Mouse (Mus musculus) embryo, embryonic 9.5 days (tissue): Measurements from ENCODE around the gene Olfr506.
"Not testable (repeated sequence)": the region's sequence is repeated elsewhere in the genome, so short reads cannot be mapped to it uniquely, and the experiment has no call there.

Experiments
- DNase-seq: peaks from one replicate; pipeline ENCODE4 v3.0.0-alpha.2; 2017; ENCODE audit errors: extremely low spot score

The Olfr506 gene

DNA sequence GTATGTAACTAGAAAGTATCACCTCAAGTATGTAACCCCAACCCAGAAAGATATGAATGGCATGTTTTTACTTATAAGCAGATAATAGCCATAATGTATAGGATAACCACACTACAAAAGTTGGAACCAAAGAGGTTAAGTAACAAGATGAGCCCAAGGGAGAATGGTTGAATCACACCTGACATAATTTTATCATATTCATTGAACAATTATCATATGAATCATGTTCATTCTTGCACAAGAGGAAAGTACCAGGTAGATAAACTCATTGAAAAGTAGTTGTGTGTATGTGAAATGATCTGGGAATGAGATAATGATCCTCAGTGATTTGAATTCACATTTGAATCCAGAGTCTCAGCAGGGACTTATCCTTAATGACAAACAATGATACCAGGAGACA, at the start of gene Olfr506:
TSS of gene Olfr506 (plus strand) at position 301 of the 400 bp plus-strand sequence.
- DNase-seq: no peak

DNA sequence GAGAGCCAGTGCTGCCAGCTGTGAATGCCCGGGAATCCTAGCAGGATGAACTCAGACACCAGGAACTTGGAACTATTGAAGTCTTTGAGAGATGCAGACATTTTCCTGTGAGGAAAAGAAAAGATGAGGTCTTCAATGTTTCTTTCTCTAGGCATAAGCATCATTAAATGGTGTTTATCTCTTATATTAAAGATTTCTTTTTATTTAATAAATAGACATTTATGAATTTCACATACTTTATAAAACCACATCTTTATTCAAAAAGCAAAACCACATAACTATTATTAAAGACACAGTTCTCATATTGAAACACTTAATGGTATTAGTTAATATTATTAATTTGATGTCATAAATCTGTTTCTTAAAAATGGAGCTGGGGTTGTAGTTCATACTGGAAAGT, 44.9 kb upstream of the Olfr506 start, which contains the start of gene Olfr504:
TSS of gene Olfr504 (minus strand) at position 101 of the 400 bp plus-strand sequence.
- no peak for DNase-seq

DNA sequence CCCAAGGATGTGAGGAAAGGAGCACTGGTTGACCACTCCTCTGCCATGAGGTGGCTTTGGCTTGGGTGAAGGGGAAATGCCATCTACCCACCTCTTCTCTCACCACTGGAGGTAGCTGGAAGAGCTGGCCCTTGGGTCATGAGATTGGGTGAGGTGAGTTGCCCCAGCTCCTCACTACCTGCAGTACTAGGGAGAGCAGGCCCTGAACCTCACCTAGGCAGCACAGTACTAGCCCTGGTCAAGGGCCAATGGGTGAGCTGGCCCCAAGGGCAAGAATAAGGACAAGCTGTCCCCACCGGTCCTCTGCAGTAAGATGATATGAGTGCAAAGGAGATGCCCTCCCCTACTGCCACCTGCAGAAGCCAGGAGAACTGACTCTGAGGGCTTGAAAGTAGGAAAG, 20.8 kb upstream of the Olfr506 start:
- no peak for DNase-seq

DNA sequence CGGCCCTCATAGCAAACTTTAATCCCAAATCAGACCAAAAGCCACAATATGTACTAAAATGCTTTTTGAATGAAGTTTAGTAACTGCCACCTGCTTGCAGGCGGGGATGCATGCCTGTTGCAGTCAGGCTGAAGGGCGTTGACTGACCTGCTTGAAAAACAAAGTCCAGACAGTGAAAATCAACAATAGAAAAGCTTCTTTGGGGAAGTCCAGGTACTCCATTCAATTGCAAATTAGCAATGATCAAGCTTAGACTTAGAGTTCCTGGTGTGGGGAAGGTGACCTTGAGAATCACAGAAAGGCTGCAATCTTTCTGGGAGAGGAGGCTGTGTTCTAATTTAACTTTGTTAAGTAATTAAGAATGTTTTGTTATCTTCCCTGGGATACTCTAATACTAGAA, 8.7 kb upstream of the Olfr506 start:
- DNase-seq: not testable (repeated sequence)

DNA sequence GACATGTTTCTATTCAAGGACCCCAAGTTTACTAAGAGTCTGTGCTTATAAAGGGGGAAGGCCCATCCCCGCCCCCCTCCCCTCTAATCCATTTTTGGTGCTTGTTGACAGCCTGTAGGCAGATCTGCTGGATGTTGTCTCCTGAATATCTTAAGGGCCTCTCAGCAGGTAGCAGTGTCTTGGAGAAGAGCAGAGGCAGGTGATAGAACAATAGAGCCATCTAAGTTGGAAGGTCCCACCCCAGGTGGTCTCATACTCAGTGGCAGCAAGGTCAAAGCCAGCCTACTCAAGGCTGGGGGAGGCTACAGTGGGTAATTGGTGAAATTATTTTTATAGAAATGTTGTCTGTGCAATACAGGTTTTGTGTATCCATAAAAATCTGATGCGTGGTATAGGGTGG, 3.5 kb downstream of the Olfr506 start:
- no peak for DNase-seq

DNA sequence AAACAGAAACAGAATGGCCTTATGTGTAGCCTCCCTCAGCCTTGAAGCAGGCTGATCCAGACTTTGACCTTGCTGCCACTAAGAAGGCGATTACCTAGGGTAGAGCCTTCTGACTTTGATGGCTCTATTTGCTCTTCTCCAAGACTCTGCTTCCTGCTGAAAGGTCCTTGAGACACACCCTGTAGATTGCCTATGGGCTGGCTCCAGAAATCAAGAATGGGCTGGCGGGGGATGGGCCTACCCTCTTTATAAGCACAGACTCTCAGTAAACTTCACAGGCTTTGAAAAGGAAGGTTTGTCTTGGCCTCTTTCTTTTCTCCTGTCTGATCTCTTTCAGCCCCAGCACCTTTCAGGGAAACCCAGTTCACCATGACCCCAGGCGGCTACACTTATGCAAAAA, 6.2 kb downstream of the Olfr506 start:
- DNase-seq: not testable (repeated sequence)

DNA sequence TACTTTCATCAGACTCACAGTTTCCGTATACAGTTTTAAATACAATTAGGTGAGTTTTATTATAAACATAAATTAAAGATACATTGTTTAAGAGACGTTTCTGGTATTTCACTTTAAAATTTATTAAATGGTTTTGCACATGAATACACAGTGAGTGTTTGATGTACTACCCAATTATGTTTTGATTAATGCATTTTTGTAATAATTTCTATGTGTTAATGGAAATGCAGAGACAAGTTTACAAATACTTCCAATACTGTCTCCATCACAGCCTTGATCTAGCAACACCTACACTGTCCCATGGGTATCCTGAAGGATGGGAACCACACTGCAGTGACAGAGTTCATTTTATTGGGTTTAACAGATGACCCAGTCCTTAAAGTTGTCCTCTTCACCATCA, 10.9 kb downstream of the Olfr506 start, which contains the start of gene Olfr507:
TSS of gene Olfr507 (plus strand) at position 301 of the 400 bp plus-strand sequence.
- DNase-seq: no peak

DNA sequence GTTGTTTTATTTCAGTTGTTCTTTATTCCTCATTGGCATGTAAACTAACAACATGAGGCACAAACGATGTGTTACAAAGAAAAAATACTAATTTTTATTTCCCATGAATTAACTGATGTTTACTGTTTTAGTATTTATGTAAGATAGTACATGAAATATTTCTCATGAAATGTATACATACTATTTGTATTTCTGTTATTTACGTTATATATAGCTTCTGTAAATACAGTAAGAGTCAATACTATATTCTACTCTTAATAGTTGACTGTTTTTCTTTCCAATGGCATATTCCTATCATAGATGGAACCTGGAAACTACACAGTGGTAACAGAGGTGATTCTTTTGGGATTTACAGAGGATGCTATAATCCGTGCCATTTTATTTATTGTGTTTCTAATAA, 19.1 kb downstream of the Olfr506 start, which contains the start of gene Olfr508:
TSS of gene Olfr508 (plus strand) at position 301 of the 400 bp plus-strand sequence.
- DNase-seq: no peak

DNA sequence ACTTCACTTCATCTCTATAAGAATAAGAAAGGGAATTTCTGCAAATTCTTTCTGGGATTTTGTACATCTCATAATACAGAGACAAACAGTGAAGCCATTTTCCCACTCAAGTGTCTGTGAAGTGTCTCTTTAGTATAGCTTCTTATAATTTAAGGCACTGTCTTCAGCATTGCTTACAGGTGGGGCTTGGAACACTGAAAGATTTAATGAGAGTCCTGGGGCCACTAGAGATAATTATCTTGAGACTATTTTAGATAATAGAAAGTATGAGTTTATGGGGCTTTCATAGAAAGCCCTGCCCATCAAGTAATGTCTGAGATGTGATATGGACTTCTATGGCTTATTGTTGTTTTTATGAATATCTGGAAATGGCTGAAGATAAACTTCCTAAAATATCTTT, 41.2 kb downstream of the Olfr506 start, which contains the start of gene Olfr509:
TSS of gene Olfr509 (minus strand) at position 101 of the 400 bp plus-strand sequence.
- no peak for DNase-seq

DNA sequence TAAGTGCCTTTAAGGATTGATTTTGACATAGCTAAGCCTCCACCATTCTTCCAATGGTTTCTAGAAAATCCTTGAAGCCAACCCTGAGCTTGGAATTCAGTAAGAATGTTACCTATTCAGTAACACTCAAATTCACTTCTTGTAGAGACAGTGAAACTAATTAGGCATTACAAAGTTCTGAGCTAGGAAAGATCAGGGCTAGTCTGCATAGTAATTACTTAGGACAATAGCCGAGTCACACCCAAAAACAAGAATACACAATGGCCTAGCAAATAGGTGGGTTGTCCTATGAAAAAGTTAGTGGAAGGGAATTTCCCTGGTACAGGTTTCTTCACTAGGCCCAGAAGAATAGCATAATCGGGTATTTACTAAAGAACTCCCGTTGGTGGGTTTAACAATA, 51.8 kb downstream of the Olfr506 start:
- DNase-seq: no peak
